Mouse (Mus musculus) megakaryocyte, embryonic 14.5 days (primary cell): ENCODE results near the gene Crk.

Experiments
- FLI1 ChIP-seq: IDR thresholded peaks from 2 replicates; pipeline ENCODE4 v1.6.1; 2012; ENCODE audit warnings: low read length, inconsistent platforms, mixed read lengths
- GATA1 ChIP-seq: IDR thresholded peaks from 3 replicates; pipeline ENCODE4 v1.6.1; 2012; ENCODE audit warnings: mixed read lengths, low read length, inconsistent platforms, borderline replicate concordance

DNA sequence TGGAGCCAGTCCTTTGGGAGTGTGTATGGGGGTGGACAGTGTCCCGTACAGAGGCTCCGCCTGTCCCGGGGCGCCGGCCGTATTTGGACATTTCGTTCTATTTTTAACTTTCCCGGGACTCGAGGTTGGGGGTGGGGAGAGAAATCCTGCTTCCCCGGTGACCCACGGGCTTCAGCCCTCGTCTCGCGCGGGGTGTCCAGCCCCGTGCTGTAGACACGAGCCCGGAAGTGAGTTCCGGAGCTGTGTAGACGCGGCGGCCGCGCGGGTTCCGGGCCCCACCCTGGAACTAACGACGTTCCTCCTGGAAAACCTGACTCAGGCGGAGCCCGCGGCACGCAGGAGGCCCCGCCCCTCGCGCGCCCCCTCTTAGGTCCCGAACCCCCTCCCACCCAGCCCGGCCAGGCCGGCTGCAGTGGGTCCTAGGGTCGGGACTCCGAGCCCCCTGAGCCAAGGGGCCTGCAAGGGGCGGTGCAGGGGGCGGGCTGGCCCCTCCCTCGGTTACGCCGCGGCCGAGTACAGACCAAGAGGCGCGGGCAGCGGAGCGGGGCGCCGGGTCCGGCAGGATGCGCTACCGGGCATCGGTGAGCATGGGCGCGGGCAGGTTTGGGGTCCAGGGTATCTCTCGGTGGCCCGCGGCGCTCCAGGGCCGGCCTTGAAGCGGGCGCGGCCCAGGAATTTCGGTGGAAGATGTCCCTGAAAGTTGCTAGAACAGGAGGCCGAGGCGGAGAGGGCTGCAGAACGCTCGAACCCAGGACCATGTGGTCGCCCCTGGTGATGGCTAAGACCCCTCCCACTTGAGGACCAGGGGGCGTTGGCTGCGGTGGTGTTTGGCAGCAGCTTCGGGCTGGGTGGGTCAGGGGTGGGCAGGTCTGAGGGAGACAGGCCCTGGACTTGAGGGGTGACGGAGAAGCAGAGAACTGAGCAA lies 23.2 kb upstream of the Crk start:
- TF ChIP-seq GATA1 (no peak), FLI1 (no peak)
